Mouse (Mus musculus) liver, embryonic 14.5 days (tissue): Measurements from ENCODE around the gene Gpx4. TPM values are rescaled to one million over a fixed set of nuclear protein-coding genes. Genes with fewer than 3 reads are reported as not detected.

ENCODE experiments used
- ATAC-seq: fragments of 200-750 bp; cut with Nextera tagmentation; 2 replicates; pipeline ENCODE4 v1.8.0; 2017; ENCODE audit warnings: moderate number of reproducible peaks, mild to moderate bottlenecking, moderate library complexity; ENCODE audit not compliant: insufficient read depth
- DNase-seq, 3 experiments: peaks; one replicate each; pipeline ENCODE4 v3.0.0-alpha.2; 2012 to 2013; ENCODE audit warnings: low read depth in 3 of 3, low spot score in 3 of 3
- H3K27ac ChIP-seq: fragments of 300-500 bp; sonication (generic); 2 replicates; pipeline ENCODE4 v1.5.1; 2014; ENCODE audit warnings: moderate library complexity, mild to moderate bottlenecking, control low read depth, inconsistent platforms
- H3K27me3 ChIP-seq: fragments of 300-500 bp; sonication (generic); 2 replicates; pipeline ENCODE4 v1.6.1; 2014; ENCODE audit warnings: mild to moderate bottlenecking, low read length, moderate library complexity; ENCODE audit not compliant: control insufficient read depth, insufficient read depth
- H3K36me3 ChIP-seq: fragments of 300-500 bp; sonication (generic); replicated peaks from 2 replicates; pipeline ENCODE4 v1.6.1; 2014; ENCODE audit warnings: low read depth; ENCODE audit not compliant: control insufficient read depth, insufficient read depth
- H3K4me1 ChIP-seq, 2 experiments: fragments of 200-500 bp in 1 of 2; fragments of 300-500 bp in 1 of 2; sonication (generic) in 1 of 2; replicated peaks; 2 replicates each; pipeline ENCODE4 v1.6.1; 2012 to 2014; ENCODE audit warnings: antibody characterized with exemption in 1 of 2, inconsistent platforms in 1 of 2, low read length in 1 of 2; ENCODE audit not compliant: control insufficient read depth in 2 of 2, insufficient read depth in 2 of 2
- H3K4me2 ChIP-seq: fragments of 300-500 bp; sonication (generic); 2 replicates; pipeline ENCODE4 v1.6.1; 2014; ENCODE audit warnings: low read depth, mild to moderate bottlenecking, control low read depth, moderate library complexity
- H3K4me3 ChIP-seq, 2 experiments: fragments of 200-500 bp in 1 of 2; fragments of 300-500 bp in 1 of 2; sonication (generic) in 1 of 2; 2 replicates each; pipeline ENCODE4 v1.5.1; 2012 to 2014; ENCODE audit warnings: low read depth in 2 of 2, low read length in 2 of 2, mild to moderate bottlenecking in 2 of 2, control low read depth in 1 of 2, inconsistent platforms in 1 of 2, moderate library complexity in 1 of 2; ENCODE audit not compliant: insufficient read depth in 1 of 2
- H3K9ac ChIP-seq: fragments of 300-500 bp; sonication (generic); replicated peaks from 2 replicates; pipeline ENCODE4 v1.6.1; 2014; ENCODE audit warnings: mild to moderate bottlenecking, control low read depth, moderate library complexity
- H3K9me3 ChIP-seq: fragments of 300-500 bp; sonication (generic); 2 replicates; pipeline ENCODE4 v1.6.1; 2016; ENCODE audit warnings: low read length, mixed read lengths; ENCODE audit not compliant: control insufficient read depth
- CTCF ChIP-seq: IDR thresholded peaks from 2 replicates; pipeline ENCODE4 v1.5.1; 2016; ENCODE audit warnings: antibody characterized with exemption, low read depth, control low read depth
- EP300 ChIP-seq: IDR thresholded peaks from 2 replicates; pipeline ENCODE4 v1.6.1; 2016; ENCODE audit warnings: antibody characterized with exemption, low read depth
- WGBS: fragments of 180-500 bp; shearing (Covaris S2); extraction: QIAGEN DNeasy Blood & Tissue Kit; methylation state at CpG from one replicate; pipeline ENCODE4 v1.1.7; 2014; ENCODE audit not compliant: insufficient replicate concordance; 5-methylcytosine and 5-hydroxymethylcytosine counted together
- polyA plus RNA-seq, 2 experiments: library from polyadenylated mRNA; depleted of rRNA in 1 of 2; stranded (reverse) in 1 of 2; unstranded in 1 of 2; fragments of >200 nt; fragmentation: Nextera tagmentation in 1 of 2; extraction: Ambion mirVana in 1 of 2; gene quantifications; 2 replicates each; pipeline versions ENCODE4 v1.2.1 to v1.2.3; 2012 to 2014

The Gpx4 gene
- polyA plus RNA-seq, 2 experiments, result 388 to 724 TPM

DNA sequence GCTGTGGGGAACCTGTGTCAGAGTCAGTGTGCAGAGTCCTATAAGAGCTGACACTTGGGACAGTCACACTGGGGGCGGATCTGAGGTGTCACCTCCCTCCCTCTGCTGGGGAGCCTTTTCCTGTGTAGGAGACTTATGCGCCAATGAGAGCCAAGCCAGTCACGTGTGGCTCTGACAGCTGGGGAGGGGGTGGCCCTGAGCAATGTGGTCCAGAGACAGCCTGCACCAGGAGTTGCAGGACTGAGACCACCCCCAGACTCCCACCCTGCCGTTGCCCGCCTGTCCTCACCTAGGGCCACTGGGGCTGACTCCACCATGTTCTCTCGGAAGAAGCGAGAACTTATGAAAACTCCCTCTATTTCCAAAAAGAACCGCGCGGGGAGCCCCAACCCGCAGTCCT, 30.5 kb upstream of the Gpx4 start, which contains the start of gene Arhgap45:
TSS of gene Arhgap45 (plus strand) at position 143 of the 400 bp plus-strand sequence.
- Histone ChIP-seq H3K27ac (peak within 1 kb of the TSS; percentile 68), H3K27me3 (no peaks in the 10 kb centered on the region), H3K36me3 (peaks cover 23% of the 10 kb centered on the region), H3K9me3 (no peaks in the 10 kb centered on the region), H3K4me3 (peak within 1 kb of the TSS; percentile 51 to 61), H3K4me1 (peaks cover 18 to 20% of the 10 kb centered on the region in 2 experiments), H3K9ac (peak within 1 kb of the TSS; percentile 77), H3K4me2 (peak within 1 kb of the TSS; percentile 81)
- 12% methylated on average over 11 of the region's 11 CpGs for WGBS
- ATAC-seq (peak; percentile 73), DNase-seq (peak; percentile 51 to 70 (median 59))
- TF ChIP-seq EP300, result no peak
- no peak; the same call in 1 of the 2 replicates for TF ChIP-seq CTCF

GRCm38 (mm10) chr10:80016931-80017330, 30.0 kb upstream of the Gpx4 start:
- Histone ChIP-seq H3K27ac (peak overlapping the region; percentile 68), H3K36me3 (peaks cover 18% of the 10 kb centered on the region), H3K9me3 (no peaks in the 10 kb centered on the region), H3K27me3 (no peaks in the 10 kb centered on the region), H3K9ac (peak overlapping the region; percentile 77), H3K4me3 (peak overlapping the region; percentile 51 to 61), H3K4me2 (peak overlapping the region; percentile 81), H3K4me1 (peaks cover 18 to 20% of the 10 kb centered on the region in 2 experiments)
- no peak for DNase-seq
- 13% methylated on average over 10 of the region's 10 CpGs for WGBS
- TF ChIP-seq EP300 (no peak), CTCF (no peak)
- peak; percentile 18 for ATAC-seq

GRCm38 (mm10) chr10:80017361-80017760, 29.6 kb upstream of the Gpx4 start:
- H3K27ac ChIP-seq, result peak overlapping the region; percentile 68
- H3K36me3 ChIP-seq, result peaks cover 15% of the 10 kb centered on the region
- H3K4me1 ChIP-seq, result peaks cover 18 to 20% of the 10 kb centered on the region in 2 experiments
- no peak for TF ChIP-seq CTCF
- TF ChIP-seq EP300, result no peak
- H3K9me3 ChIP-seq, result no peaks in the 10 kb centered on the region
- ATAC-seq, result peak; percentile 44
- H3K9ac ChIP-seq, result peak overlapping the region; percentile 77
- peak overlapping the region; percentile 51 to 61 for H3K4me3 ChIP-seq
- no peak for DNase-seq
- WGBS, result 6% methylated on average over 3 of the region's 3 CpGs
- peak overlapping the region; percentile 81 for H3K4me2 ChIP-seq
- no peaks in the 10 kb centered on the region for H3K27me3 ChIP-seq

DNA sequence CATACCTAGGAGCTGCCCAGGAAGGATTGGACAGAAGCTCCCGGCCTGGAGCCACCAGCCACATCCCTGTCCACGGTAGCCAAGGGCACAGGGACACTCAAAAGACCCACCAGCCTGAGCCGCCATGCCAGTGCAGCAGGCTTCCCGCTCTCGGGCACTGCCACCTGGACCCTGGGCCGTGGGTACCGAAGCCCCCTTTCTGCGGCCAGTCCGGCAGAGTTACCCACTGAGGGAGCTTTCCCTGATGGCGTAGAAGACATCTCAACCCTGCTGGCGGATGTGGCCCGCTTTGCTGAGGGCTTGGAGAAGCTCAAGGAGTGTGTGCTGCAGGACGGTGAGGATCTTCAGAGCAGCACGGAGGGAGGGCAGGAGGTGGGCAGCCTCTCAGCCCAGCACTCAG, 29.2 kb upstream of the Gpx4 start:
- no peaks in the 10 kb centered on the region for H3K9me3 ChIP-seq
- H3K27ac ChIP-seq, result peak overlapping the region; percentile 68
- H3K4me1 ChIP-seq, result peaks cover 18 to 20% of the 10 kb centered on the region in 2 experiments
- WGBS, result 36% methylated on average over 14 of the region's 14 CpGs
- TF ChIP-seq CTCF (no peak), EP300 (no peak)
- H3K36me3 ChIP-seq, result peaks cover 15% of the 10 kb centered on the region
- H3K4me2 ChIP-seq, result peak overlapping the region; percentile 81
- H3K27me3 ChIP-seq, result no peaks in the 10 kb centered on the region
- H3K4me3 ChIP-seq, result peak overlapping the region; percentile 37 to 51
- H3K9ac ChIP-seq, result peak overlapping the region; percentile 77
- DNase-seq (no peak), ATAC-seq (no peak)

DNA sequence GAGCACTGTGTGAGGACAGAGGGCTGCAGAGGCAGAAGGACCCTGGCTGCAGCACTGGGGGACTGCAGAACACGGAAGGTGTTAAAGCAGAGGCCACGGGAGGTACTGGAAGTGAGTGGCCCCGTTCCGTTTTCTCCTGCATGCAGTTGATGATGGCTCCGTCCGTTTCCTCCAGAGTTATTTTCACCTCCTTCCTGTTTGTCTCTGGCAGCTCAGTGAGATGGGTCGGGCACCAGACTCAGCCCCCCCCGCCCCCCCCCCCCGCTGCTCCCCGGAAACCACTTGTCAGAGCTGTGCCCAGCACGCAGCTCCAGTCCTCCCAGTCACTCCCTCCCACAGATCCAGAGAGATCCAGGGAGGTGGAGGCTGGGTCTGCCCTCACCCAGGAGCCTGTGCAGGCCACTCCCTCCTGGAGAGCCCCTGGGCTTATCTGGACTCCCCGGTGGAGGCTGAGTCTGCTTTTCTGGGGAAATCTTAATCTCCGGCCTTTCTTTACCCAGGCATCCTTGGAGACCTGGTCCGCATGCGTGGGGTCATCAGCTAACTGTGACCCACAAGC, 28.1 kb upstream of the Gpx4 start:
- WGBS, result 3% methylated on average over 15 of the region's 15 CpGs
- peaks cover 15% of the 10 kb centered on the region for H3K36me3 ChIP-seq
- H3K9ac ChIP-seq, result peak overlapping the region; percentile 34
- H3K9me3 ChIP-seq, result no peaks in the 10 kb centered on the region
- TF ChIP-seq EP300, result no peak; the same call in 1 of the 2 replicates
- TF ChIP-seq CTCF, result peak; percentile 26; the same call in 1 of the 2 replicates
- H3K27me3 ChIP-seq, result no peaks in the 10 kb centered on the region
- peak overlapping the region; percentile 60 for H3K27ac ChIP-seq
- H3K4me2 ChIP-seq, result peak overlapping the region; percentile 81
- H3K4me3 ChIP-seq, result peak overlapping the region; percentile 34 to 45
- peak; percentile 72 for ATAC-seq
- H3K4me1 ChIP-seq, result peaks cover 18 to 20% of the 10 kb centered on the region in 2 experiments
- peak in 2 of 3 experiments; percentile 49 to 68 for DNase-seq
